Mouse (Mus musculus): ENCODE results near the gene Prodh2. TPM values are rescaled to one million over a fixed set of nuclear protein-coding genes. Genes with fewer than 3 reads are reported as not detected.

Gene Prodh2
- polyA plus RNA-seq, 1 experiment from 2014 or later: not detected

- H3K4me1 ChIP-seq (ENCODE audit: insufficient read depth, low read depth, low read length): peaks cover 4% of the 10 kb centered on the region; the same call in 1 of the 2 replicates
- TF ChIP-seq CTCF (IDR thresholded peaks at IDR 0.05) (no peak), EP300 (IDR thresholded peaks at IDR 0.05) (no peak)
- no peaks in the 10 kb centered on the region for H3K9me3 ChIP-seq (ENCODE audit: low read length)
- no peaks in the 10 kb centered on the region for H3K36me3 ChIP-seq (ENCODE audit: insufficient read depth, low read length)
- H3K27me3 ChIP-seq (replicated peaks; ENCODE audit: insufficient read depth, low read length): no peaks in the 10 kb centered on the region
- no peak overlapping the region for H3K4me2 ChIP-seq (replicated peaks; ENCODE audit: low read depth, low read length)
- WGBS: 84% methylated on average over 10 of the region's 10 CpGs
- ATAC-seq (no peak), DNase-seq (ENCODE audit: low spot score) (no peak)
- H3K4me3 ChIP-seq (ENCODE audit: low read depth, low read length): no peak overlapping the region
- H3K9ac ChIP-seq (replicated peaks; ENCODE audit: low read depth): no peak overlapping the region
- H3K27ac ChIP-seq (ENCODE audit: low read length): no peak overlapping the region
Observed at GRCm38 (mm10) chr7:30522871-30523270, 29.4 kb downstream of the Prodh2 start.

- DNase-seq (ENCODE audit: low spot score) (no peak), ATAC-seq (no peak)
- H3K4me1 ChIP-seq (ENCODE audit: insufficient read depth, low read depth, low read length): peaks cover 4% of the 10 kb centered on the region; the same call in 1 of the 2 replicates
- H3K4me3 ChIP-seq (ENCODE audit: low read depth, low read length): no peak overlapping the region
- WGBS: 94% methylated on average over 6 of the region's 6 CpGs
- TF ChIP-seq EP300 (IDR thresholded peaks at IDR 0.05) (no peak), CTCF (IDR thresholded peaks at IDR 0.05) (no peak)
- no peak overlapping the region for H3K4me2 ChIP-seq (replicated peaks; ENCODE audit: low read depth, low read length)
- no peaks in the 10 kb centered on the region for H3K36me3 ChIP-seq (ENCODE audit: insufficient read depth, low read length)
- H3K9me3 ChIP-seq (ENCODE audit: low read length): no peaks in the 10 kb centered on the region
- no peak overlapping the region for H3K27ac ChIP-seq (ENCODE audit: low read length)
- H3K9ac ChIP-seq (replicated peaks; ENCODE audit: low read depth): no peak overlapping the region
- no peaks in the 10 kb centered on the region for H3K27me3 ChIP-seq (replicated peaks; ENCODE audit: insufficient read depth, low read length)
Observed at GRCm38 (mm10) chr7:30524487-30524886, 31.1 kb downstream of the Prodh2 start.

- Histone ChIP-seq H3K4me1 (ENCODE audit: insufficient read depth, low read depth, low read length) (peaks cover 4% of the 10 kb centered on the region; the same call in 1 of the 2 replicates), H3K27me3 (replicated peaks; ENCODE audit: insufficient read depth, low read length) (no peaks in the 10 kb centered on the region), H3K36me3 (ENCODE audit: insufficient read depth, low read length) (peaks cover 11% of the 10 kb centered on the region; the same call in 1 of the 2 replicates), H3K4me2 (replicated peaks; ENCODE audit: low read depth, low read length) (peak overlapping the region; percentile 40), H3K4me3 (ENCODE audit: low read depth, low read length) (peak overlapping the region; percentile 3; the same call in 1 of the 2 replicates), H3K27ac (ENCODE audit: low read length) (0 out of 2 replicates have a peak overlapping the region, but pooled peaks have one; percentile 4), H3K9ac (replicated peaks; ENCODE audit: low read depth) (no peak overlapping the region), H3K9me3 (ENCODE audit: low read length) (no peaks in the 10 kb centered on the region)
- peak; percentile 65 for ATAC-seq
- 32% methylated on average over 10 of the region's 10 CpGs for whole genome bisulfite sequencing
- peak; percentile 65 for DNase-seq (ENCODE audit: low spot score)
- TF ChIP-seq EP300 (IDR thresholded peaks at IDR 0.05): no peak
- no peak for TF ChIP-seq CTCF (IDR thresholded peaks at IDR 0.05)
Observed at GRCm38 (mm10) chr7:30525954-30526353, 32.5 kb downstream of the Prodh2 start.

- peak overlapping the region; percentile 40 for H3K4me2 ChIP-seq (replicated peaks; ENCODE audit: low read depth, low read length)
- H3K27me3 ChIP-seq (replicated peaks; ENCODE audit: insufficient read depth, low read length): no peaks in the 10 kb centered on the region
- ATAC-seq (0 out of 2 replicates have a peak, but pooled peaks have one; percentile 6), DNase-seq (ENCODE audit: low spot score) (no peak)
- TF ChIP-seq EP300 (IDR thresholded peaks at IDR 0.05) (no peak), CTCF (IDR thresholded peaks at IDR 0.05) (no peak)
- H3K4me3 ChIP-seq (ENCODE audit: low read depth, low read length): 0 out of 2 replicates have a peak overlapping the region, but pooled peaks have one; percentile 3
- no peaks in the 10 kb centered on the region for H3K9me3 ChIP-seq (ENCODE audit: low read length)
- peaks cover 4% of the 10 kb centered on the region; the same call in 1 of the 2 replicates for H3K4me1 ChIP-seq (ENCODE audit: insufficient read depth, low read depth, low read length)
- 39% methylated on average over 17 of the region's 17 CpGs for WGBS
- no peak overlapping the region for H3K9ac ChIP-seq (replicated peaks; ENCODE audit: low read depth)
- H3K27ac ChIP-seq (ENCODE audit: low read length): peak overlapping the region; percentile 4; the same call in 1 of the 2 replicates
- H3K36me3 ChIP-seq (ENCODE audit: insufficient read depth, low read length): peaks cover 11% of the 10 kb centered on the region; the same call in 1 of the 2 replicates
Observed at GRCm38 (mm10) chr7:30526399-30526798, 33.0 kb downstream of the Prodh2 start.

DNA sequence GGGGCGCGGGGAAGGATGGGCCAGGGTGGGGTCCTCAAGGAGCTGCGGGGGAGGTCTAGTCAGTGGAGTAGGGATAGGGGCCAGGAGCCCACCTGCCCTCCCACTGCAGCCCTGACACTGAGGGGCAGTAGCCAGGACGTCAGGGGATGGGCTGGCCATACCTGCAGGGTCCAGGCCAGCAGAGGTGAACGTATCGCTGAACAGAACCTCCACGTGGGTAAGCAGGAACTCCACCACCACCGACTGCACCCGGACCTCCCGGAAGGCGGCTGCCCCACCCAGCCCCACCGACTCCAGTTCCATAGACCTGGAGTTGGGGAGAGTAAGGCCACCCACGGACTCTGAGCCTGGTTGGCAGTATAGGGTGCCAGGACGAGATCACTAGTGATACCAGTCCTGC lies 33.6 kb downstream of the Prodh2 start:
- H3K27ac ChIP-seq (ENCODE audit: low read length): no peak overlapping the region
- no peak overlapping the region for H3K9ac ChIP-seq (replicated peaks; ENCODE audit: low read depth)
- H3K4me2 ChIP-seq (replicated peaks; ENCODE audit: low read depth, low read length): no peak overlapping the region

GRCm38 (mm10) chr7:30531291-30531815 lies 37.9 kb downstream of the Prodh2 start:
- no peak overlapping the region for H3K27ac ChIP-seq (ENCODE audit: low read length)
- ATAC-seq: no peak
- no peak for DNase-seq (ENCODE audit: low spot score)
- H3K36me3 ChIP-seq (ENCODE audit: insufficient read depth, low read length): peaks cover 11% of the 10 kb centered on the region; the same call in 1 of the 2 replicates
- no peak overlapping the region for H3K4me3 ChIP-seq (ENCODE audit: low read depth, low read length)
- no peak overlapping the region for H3K4me2 ChIP-seq (replicated peaks; ENCODE audit: low read depth, low read length)
- H3K4me1 ChIP-seq (ENCODE audit: insufficient read depth, low read depth, low read length): peaks cover 3% of the 10 kb centered on the region; the same call in 1 of the 2 replicates
- no peak overlapping the region for H3K9ac ChIP-seq (replicated peaks; ENCODE audit: low read depth)
- TF ChIP-seq EP300 (IDR thresholded peaks at IDR 0.05) (no peak), CTCF (IDR thresholded peaks at IDR 0.05) (no peak)
- no peaks in the 10 kb centered on the region for H3K9me3 ChIP-seq (ENCODE audit: low read length)
- WGBS: 83% methylated on average over 9 of the region's 9 CpGs
- no peaks in the 10 kb centered on the region for H3K27me3 ChIP-seq (replicated peaks; ENCODE audit: insufficient read depth, low read length)

More for the DNA sequence above, 33.6 kb downstream of the Prodh2 start:
- Histone ChIP-seq H3K27me3 (replicated peaks; ENCODE audit: insufficient read depth, low read length) (no peaks in the 10 kb centered on the region), H3K4me1 (ENCODE audit: insufficient read depth, low read depth, low read length) (peaks cover 4% of the 10 kb centered on the region; the same call in 1 of the 2 replicates), H3K9me3 (ENCODE audit: low read length) (no peaks in the 10 kb centered on the region), H3K4me3 (ENCODE audit: low read depth, low read length) (no peak overlapping the region), H3K36me3 (ENCODE audit: insufficient read depth, low read length) (peaks cover 11% of the 10 kb centered on the region; the same call in 1 of the 2 replicates)
- DNase-seq (ENCODE audit: low spot score) (no peak), ATAC-seq (no peak)
- 85% methylated on average over 10 of the region's 14 CpGs for WGBS
- no peak for TF ChIP-seq EP300 (IDR thresholded peaks at IDR 0.05)
- no peak for TF ChIP-seq CTCF (IDR thresholded peaks at IDR 0.05)
